In genomic region chr2:119327102-119327480, GRCm38 (mm10) we compare ENCODE assay signal across 8 mouse cellular contexts. TPM values are rescaled to one million over a fixed set of nuclear protein-coding genes. Genes with fewer than 3 reads are reported as not detected.
A peak's percentile ranks its signal among the peaks of the same experiment; 100 is the strongest.
DNase-seq lines count a peak whose midpoint lies in the region; ATAC-seq and TF ChIP-seq lines count a peak whose summit lies in the region.

No protein-coding gene starts in this region.

- H3K9me3 ChIP-seq in embryonic facial prominence, embryonic 12.5 days: no peaks in the 10 kb centered on the region
- no peaks in the 10 kb centered on the region for H3K9me3 ChIP-seq in midbrain, embryonic 10.5 days (replicated peaks)
- H3K9me3 ChIP-seq in stomach, postnatal 0 days (ENCODE audit: control insufficient read depth, low read length): no peaks in the 10 kb centered on the region

- peak; percentile 36 for DNase-seq in urinary bladder, postnatal 14 days (ENCODE audit: low spot score)
- no peak for DNase-seq in urinary bladder, postnatal 4 days (ENCODE audit: low spot score in 2 of 2)
- peak; percentile 75 to 77 for DNase-seq in heart, postnatal 10 days
- DNase-seq in kidney, postnatal 25 days: peak; percentile 83 to 92
- peak; percentile 44 for DNase-seq in midbrain, embryonic 10.5 days (ENCODE audit: low spot score)
- DNase-seq in stomach, postnatal 0 days (ENCODE audit: low spot score): peak; percentile 72
- DNase-seq in spleen, adult 18-20 months: no peak

- no peak overlapping the region for H3K27ac ChIP-seq in embryonic facial prominence, embryonic 12.5 days
- H3K27ac ChIP-seq in midbrain, embryonic 10.5 days (replicated peaks): 0 out of 2 replicates have a peak overlapping the region, but pooled peaks have one; percentile 46
- H3K27ac ChIP-seq in stomach, postnatal 0 days (replicated peaks): no peak overlapping the region

- no peaks in the 10 kb centered on the region for H3K36me3 ChIP-seq in embryonic facial prominence, embryonic 12.5 days
- no peaks in the 10 kb centered on the region for H3K36me3 ChIP-seq in midbrain, embryonic 10.5 days
- no peaks in the 10 kb centered on the region for H3K36me3 ChIP-seq in stomach, postnatal 0 days (ENCODE audit: control insufficient read depth, insufficient read depth, low read length)

- WGBS in embryonic facial prominence, embryonic 12.5 days: under 1% methylated on average over 30 of the region's 30 CpGs
- under 1% methylated on average over 30 of the region's 30 CpGs for WGBS in midbrain, embryonic 10.5 days
- WGBS in stomach, postnatal 0 days: under 1% methylated on average over 29 of the region's 30 CpGs

- intact Hi-C loops in heart, postnatal 10 days (cut with DNase I): no loop called here

- H3K4me3 ChIP-seq in embryonic facial prominence, embryonic 12.5 days: peak overlapping the region; percentile 44
- H3K4me3 ChIP-seq in midbrain, embryonic 10.5 days: peak overlapping the region; percentile 56
- H3K4me3 ChIP-seq in stomach, postnatal 0 days (ENCODE audit: low read depth, low read length): peak overlapping the region; percentile 55

- H3K4me2 ChIP-seq in embryonic facial prominence, embryonic 12.5 days (replicated peaks): peak overlapping the region; percentile 83
- H3K4me2 ChIP-seq in stomach, postnatal 0 days (replicated peaks; ENCODE audit: low read depth): peak overlapping the region; percentile 88

- no peak for TF ChIP-seq EP300 in stomach, postnatal 0 days (optimal IDR thresholded peaks at IDR 0.05)

- H3K27me3 ChIP-seq in embryonic facial prominence, embryonic 12.5 days: peaks cover 98% of the 10 kb centered on the region
- H3K27me3 ChIP-seq in midbrain, embryonic 10.5 days (ENCODE audit: low read depth, poor library complexity, severe bottlenecking): peaks cover 100% of the 10 kb centered on the region
- peaks cover 15% of the 10 kb centered on the region; the same call in 1 of the 2 replicates for H3K27me3 ChIP-seq in stomach, postnatal 0 days (ENCODE audit: control insufficient read depth, insufficient read depth, low read length)

- H3K9ac ChIP-seq in embryonic facial prominence, embryonic 12.5 days: peak overlapping the region; percentile 54; the same call in 1 of the 2 replicates
- peak overlapping the region; percentile 65 for H3K9ac ChIP-seq in stomach, postnatal 0 days (ENCODE audit: low read length)

- peaks cover 45% of the 10 kb centered on the region for H3K4me1 ChIP-seq in embryonic facial prominence, embryonic 12.5 days
- H3K4me1 ChIP-seq in midbrain, embryonic 10.5 days: peaks cover 71% of the 10 kb centered on the region
- peaks cover 4% of the 10 kb centered on the region for H3K4me1 ChIP-seq in stomach, postnatal 0 days (replicated peaks; ENCODE audit: control insufficient read depth, insufficient read depth)

- no peak for ATAC-seq in embryonic facial prominence, embryonic 12.5 days (ENCODE audit: insufficient number of reproducible peaks, insufficient read depth, low FRiP score, low TSS enrichment)
- no peak for ATAC-seq in stomach, postnatal 0 days (ENCODE audit: low FRiP score, low TSS enrichment)

- peak; percentile 68 for TF ChIP-seq CTCF in stomach, postnatal 0 days (IDR thresholded peaks at IDR 0.05; ENCODE audit: low read depth)

RNA-seq across cellular contexts. Expression of gene Dll4, which starts 1.5 kb away (rescaled TPM):
- polyA plus RNA-seq in embryonic facial prominence, embryonic 12.5 days (2016; fragmentation: Nextera tagmentation; extraction: Ambion mirVana): 5.1 and 5.7 TPM in 2 replicates
- 10 to 100 TPM; 23.8 to 27.9 TPM for total RNA-seq in heart, postnatal 10 days (2021)
- 5.7 TPM in 2 replicates for polyA plus RNA-seq in midbrain, embryonic 10.5 days (2016; fragmentation: Nextera tagmentation; extraction: Ambion mirVana)
- 3.7 TPM in 2 replicates for polyA plus RNA-seq in stomach, postnatal 0 days (2015; fragmentation: Nextera tagmentation; extraction: Ambion mirVana)

RNA-seq across cellular contexts. Expression of gene Chac1, which starts 23.9 kb away (rescaled TPM):
- polyA plus RNA-seq in embryonic facial prominence, embryonic 12.5 days (2016; fragmentation: Nextera tagmentation; extraction: Ambion mirVana): 0.79 and 1.0 TPM in 2 replicates
- total RNA-seq in heart, postnatal 10 days (2021): 1 to 10 TPM; 3.5 to 7.5 TPM
- polyA plus RNA-seq in midbrain, embryonic 10.5 days (2016; fragmentation: Nextera tagmentation; extraction: Ambion mirVana): 0.78 and 0.95 TPM in 2 replicates
- 2.0 and 2.6 TPM in 2 replicates for polyA plus RNA-seq in stomach, postnatal 0 days (2015; fragmentation: Nextera tagmentation; extraction: Ambion mirVana)

RNA-seq across cellular contexts. Expression of gene Vps18, which starts 38.6 kb away (rescaled TPM):
- polyA plus RNA-seq in embryonic facial prominence, embryonic 12.5 days (2016; fragmentation: Nextera tagmentation; extraction: Ambion mirVana): 23.8 and 23.9 TPM in 2 replicates
- 10 to 100 TPM; 13.4 to 13.7 TPM for total RNA-seq in heart, postnatal 10 days (2021)
- polyA plus RNA-seq in midbrain, embryonic 10.5 days (2016; fragmentation: Nextera tagmentation; extraction: Ambion mirVana): 23.1 and 27.5 TPM in 2 replicates
- 7.7 and 8.0 TPM in 2 replicates for polyA plus RNA-seq in stomach, postnatal 0 days (2015; fragmentation: Nextera tagmentation; extraction: Ambion mirVana)

RNA-seq across cellular contexts. Expression of gene Rhov, which starts 56.0 kb away (rescaled TPM):
- 5.7 and 6.9 TPM in 2 replicates for polyA plus RNA-seq in embryonic facial prominence, embryonic 12.5 days (2016; fragmentation: Nextera tagmentation; extraction: Ambion mirVana)
- not detected for total RNA-seq in heart, postnatal 10 days (2021)
- polyA plus RNA-seq in midbrain, embryonic 10.5 days (2016; fragmentation: Nextera tagmentation; extraction: Ambion mirVana): 0.83 and 1.9 TPM in 2 replicates
- 17.0 and 19.4 TPM in 2 replicates for polyA plus RNA-seq in stomach, postnatal 0 days (2015; fragmentation: Nextera tagmentation; extraction: Ambion mirVana)

Comparison
In these comparisons a context has a peak if more than half of its experiments do, and no peak if none do; other contexts are left out.
1. DNase-seq: peak in urinary bladder, postnatal 14 days (single experiment), heart, postnatal 10 days (2 of 2), kidney, postnatal 25 days (2 of 2), midbrain, embryonic 10.5 days (single experiment) and stomach, postnatal 0 days (single experiment); none in urinary bladder, postnatal 4 days (0 of 2) and spleen, adult 18-20 months (0 of 2).
2. Peak in every context shown above with its lines, with median percentiles within 50 percentile points of each other: H3K4me3 ChIP-seq.